Mouse (Mus musculus): ENCODE results near the gene Lrrc74b. TPM values are rescaled to one million over a fixed set of nuclear protein-coding genes. Genes with fewer than 3 reads are reported as not detected.

The Lrrc74b gene
- polyA plus RNA-seq, 1 experiment from 2014 or later, result 0.57 TPM

- no peaks in the 10 kb centered on the region for H3K9me3 ChIP-seq (ENCODE audit: control insufficient read depth, low read length)
- H3K27me3 ChIP-seq (ENCODE audit: control insufficient read depth, insufficient read depth, low read length), result no peaks in the 10 kb centered on the region
- H3K27ac ChIP-seq (ENCODE audit: low read depth, low read length), result no peak overlapping the region
- H3K36me3 ChIP-seq (ENCODE audit: control insufficient read depth, insufficient read depth, low read length), result no peaks in the 10 kb centered on the region
- WGBS, result 71% methylated on average over 14 of the region's 14 CpGs
- no peak overlapping the region for H3K9ac ChIP-seq (ENCODE audit: low read length)
- no peak overlapping the region for H3K4me2 ChIP-seq (ENCODE audit: low read depth, low read length, severe bottlenecking)
- peaks cover 10% of the 10 kb centered on the region for H3K4me1 ChIP-seq (replicated peaks; ENCODE audit: control insufficient read depth, insufficient read depth, low read length)
- H3K4me3 ChIP-seq (ENCODE audit: low read depth, low read length), result no peak overlapping the region
- no peak for ATAC-seq (replicated peaks; ENCODE audit: low FRiP score)
- peak; percentile 40 for DNase-seq (ENCODE audit: low spot score)
Observed at GRCm38 (mm10) chr16:17532676-17533329, 28.2 kb downstream of the Lrrc74b start.

GRCm38 (mm10) chr16:17532271-17532670 is 28.8 kb downstream of the Lrrc74b start:
- DNase-seq (ENCODE audit: low spot score) (peak; percentile 41), ATAC-seq (replicated peaks; ENCODE audit: low FRiP score) (no peak)
- H3K4me1 ChIP-seq (replicated peaks; ENCODE audit: control insufficient read depth, insufficient read depth, low read length), result peaks cover 10% of the 10 kb centered on the region
- H3K4me3 ChIP-seq (ENCODE audit: low read depth, low read length), result no peak overlapping the region
- H3K9me3 ChIP-seq (ENCODE audit: control insufficient read depth, low read length), result no peaks in the 10 kb centered on the region
- no peaks in the 10 kb centered on the region for H3K27me3 ChIP-seq (ENCODE audit: control insufficient read depth, insufficient read depth, low read length)
- H3K9ac ChIP-seq (ENCODE audit: low read length), result no peak overlapping the region
- H3K27ac ChIP-seq (ENCODE audit: low read depth, low read length), result no peak overlapping the region
- peaks cover 2% of the 10 kb centered on the region; the same call in 1 of the 2 replicates for H3K36me3 ChIP-seq (ENCODE audit: control insufficient read depth, insufficient read depth, low read length)
- no peak overlapping the region for H3K4me2 ChIP-seq (ENCODE audit: low read depth, low read length, severe bottlenecking)
- 63% methylated on average over 4 of the region's 4 CpGs for WGBS

DNA sequence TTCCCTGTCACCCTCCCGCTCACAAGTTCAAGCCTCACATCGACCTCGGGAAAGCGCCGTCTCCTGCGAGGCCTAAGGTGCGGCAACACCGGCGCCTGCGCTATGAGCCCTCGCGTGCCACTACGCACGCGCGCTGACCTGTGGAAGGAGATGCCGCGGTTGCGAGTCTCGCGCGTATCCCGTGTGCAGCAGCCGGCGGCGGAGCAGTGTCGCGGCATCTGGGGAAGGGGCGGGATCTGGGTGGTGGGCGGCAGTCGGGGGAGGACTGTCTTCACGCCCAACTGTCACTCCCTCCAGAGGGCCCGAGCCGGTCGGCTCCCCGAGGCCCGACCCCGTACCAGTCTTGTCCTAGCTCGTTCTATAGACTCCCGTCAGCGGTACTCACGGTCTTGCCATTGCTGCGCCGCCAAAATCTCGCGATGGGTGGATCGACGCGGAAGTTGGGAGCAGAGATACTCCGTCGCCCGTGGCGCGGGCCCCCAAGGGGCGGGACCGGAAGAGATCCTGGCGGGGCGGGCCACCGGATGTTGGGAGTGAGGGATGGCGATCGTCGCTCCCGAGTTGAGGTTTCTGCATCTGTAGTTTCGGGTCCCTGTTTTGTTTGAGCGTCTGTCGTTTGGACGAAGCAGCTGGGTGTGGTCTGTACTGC is 30.3 kb downstream of the Lrrc74b start, which contains the start of gene Thap7:
Gene Thap7 (minus strand): TSS at position 497 of the 649 bp plus-strand sequence.
- Histone ChIP-seq H3K4me2 (ENCODE audit: low read depth, low read length, severe bottlenecking) (peak within 1 kb of the TSS; percentile 67), H3K9me3 (ENCODE audit: control insufficient read depth, low read length) (no peaks in the 10 kb centered on the region), H3K27ac (ENCODE audit: low read depth, low read length) (peak within 1 kb of the TSS; percentile 92), H3K27me3 (ENCODE audit: control insufficient read depth, insufficient read depth, low read length) (no peaks in the 10 kb centered on the region), H3K9ac (ENCODE audit: low read length) (peak within 1 kb of the TSS; percentile 81), H3K4me1 (replicated peaks; ENCODE audit: control insufficient read depth, insufficient read depth, low read length) (peaks cover 10% of the 10 kb centered on the region), H3K4me3 (ENCODE audit: low read depth, low read length) (peak within 1 kb of the TSS; percentile 64), H3K36me3 (ENCODE audit: control insufficient read depth, insufficient read depth, low read length) (peaks cover 5% of the 10 kb centered on the region; the same call in 1 of the 2 replicates)
- peak; percentile 96 for ATAC-seq (replicated peaks; ENCODE audit: low FRiP score)
- 0% methylated on average over 67 of the region's 67 CpGs for WGBS
- peak; percentile 99 for DNase-seq (ENCODE audit: low spot score)

DNA sequence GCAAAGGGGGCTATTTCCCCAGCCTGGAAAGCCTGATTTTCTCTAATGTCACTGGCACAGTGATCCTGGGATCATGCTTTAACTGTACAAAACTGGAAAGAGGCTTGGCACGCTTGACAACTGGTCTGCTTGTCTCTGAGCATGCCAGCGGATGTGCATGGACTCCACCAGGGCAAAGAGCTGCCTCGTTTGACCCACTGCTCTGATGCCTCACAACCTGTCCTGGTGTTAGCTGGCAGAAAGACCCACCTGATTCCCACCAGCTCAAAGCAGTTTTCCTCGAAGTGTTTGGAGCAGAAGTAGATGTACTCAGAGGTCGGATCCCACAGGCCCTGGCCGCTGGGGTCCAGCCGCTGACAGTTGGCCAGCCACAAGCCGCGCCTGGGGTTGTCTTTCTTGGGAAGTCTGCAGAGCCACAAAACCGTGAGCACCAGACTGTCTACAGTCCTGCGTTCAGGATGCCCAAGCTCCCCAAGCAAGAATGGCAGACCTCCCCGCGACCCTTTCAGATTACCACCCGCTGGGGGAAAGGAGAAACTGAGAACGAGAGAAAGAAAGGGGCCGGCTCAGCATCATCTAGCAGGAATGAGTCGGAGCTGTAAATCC is 31.0 kb downstream of the Lrrc74b start:
- DNase-seq (ENCODE audit: low spot score) (peak; percentile 58), ATAC-seq (replicated peaks; ENCODE audit: low FRiP score) (peak; percentile 6; the same call in 1 of the 2 replicates)
- Histone ChIP-seq H3K4me2 (ENCODE audit: low read depth, low read length, severe bottlenecking) (peak overlapping the region; percentile 67), H3K4me3 (ENCODE audit: low read depth, low read length) (peak overlapping the region; percentile 64), H3K27ac (ENCODE audit: low read depth, low read length) (peak overlapping the region; percentile 92), H3K27me3 (ENCODE audit: control insufficient read depth, insufficient read depth, low read length) (no peaks in the 10 kb centered on the region), H3K4me1 (replicated peaks; ENCODE audit: control insufficient read depth, insufficient read depth, low read length) (peaks cover 10% of the 10 kb centered on the region), H3K9me3 (ENCODE audit: control insufficient read depth, low read length) (no peaks in the 10 kb centered on the region), H3K36me3 (ENCODE audit: control insufficient read depth, insufficient read depth, low read length) (peaks cover 8% of the 10 kb centered on the region; the same call in 1 of the 2 replicates), H3K9ac (ENCODE audit: low read length) (peak overlapping the region; percentile 81)
- 18% methylated on average over 17 of the region's 17 CpGs for WGBS

- peaks cover 10% of the 10 kb centered on the region for H3K4me1 ChIP-seq (replicated peaks; ENCODE audit: control insufficient read depth, insufficient read depth, low read length)
- peaks cover 14% of the 10 kb centered on the region; the same call in 1 of the 2 replicates for H3K36me3 ChIP-seq (ENCODE audit: control insufficient read depth, insufficient read depth, low read length)
- no peak overlapping the region for H3K4me2 ChIP-seq (ENCODE audit: low read depth, low read length, severe bottlenecking)
- H3K27me3 ChIP-seq (ENCODE audit: control insufficient read depth, insufficient read depth, low read length), result no peaks in the 10 kb centered on the region
- DNase-seq (ENCODE audit: low spot score), result no peak
- no peak overlapping the region for H3K4me3 ChIP-seq (ENCODE audit: low read depth, low read length)
- ATAC-seq (replicated peaks; ENCODE audit: low FRiP score), result no peak
- H3K27ac ChIP-seq (ENCODE audit: low read depth, low read length), result no peak overlapping the region
- WGBS, result 87% methylated on average over 13 of the region's 13 CpGs
- H3K9ac ChIP-seq (ENCODE audit: low read length), result no peak overlapping the region
- no peaks in the 10 kb centered on the region for H3K9me3 ChIP-seq (ENCODE audit: control insufficient read depth, low read length)
Observed at GRCm38 (mm10) chr16:17528276-17528675, 32.8 kb downstream of the Lrrc74b start.

GRCm38 (mm10) chr16:17527606-17528005 is 33.4 kb downstream of the Lrrc74b start:
- Histone ChIP-seq H3K27me3 (ENCODE audit: control insufficient read depth, insufficient read depth, low read length) (no peaks in the 10 kb centered on the region), H3K4me1 (replicated peaks; ENCODE audit: control insufficient read depth, insufficient read depth, low read length) (peaks cover 10% of the 10 kb centered on the region), H3K27ac (ENCODE audit: low read depth, low read length) (no peak overlapping the region), H3K9ac (ENCODE audit: low read length) (no peak overlapping the region), H3K4me3 (ENCODE audit: low read depth, low read length) (no peak overlapping the region), H3K4me2 (ENCODE audit: low read depth, low read length, severe bottlenecking) (no peak overlapping the region), H3K36me3 (ENCODE audit: control insufficient read depth, insufficient read depth, low read length) (peaks cover 14% of the 10 kb centered on the region; the same call in 1 of the 2 replicates), H3K9me3 (ENCODE audit: control insufficient read depth, low read length) (no peaks in the 10 kb centered on the region)
- ATAC-seq (replicated peaks; ENCODE audit: low FRiP score), result no peak
- DNase-seq (ENCODE audit: low spot score), result peak; percentile 35

DNA sequence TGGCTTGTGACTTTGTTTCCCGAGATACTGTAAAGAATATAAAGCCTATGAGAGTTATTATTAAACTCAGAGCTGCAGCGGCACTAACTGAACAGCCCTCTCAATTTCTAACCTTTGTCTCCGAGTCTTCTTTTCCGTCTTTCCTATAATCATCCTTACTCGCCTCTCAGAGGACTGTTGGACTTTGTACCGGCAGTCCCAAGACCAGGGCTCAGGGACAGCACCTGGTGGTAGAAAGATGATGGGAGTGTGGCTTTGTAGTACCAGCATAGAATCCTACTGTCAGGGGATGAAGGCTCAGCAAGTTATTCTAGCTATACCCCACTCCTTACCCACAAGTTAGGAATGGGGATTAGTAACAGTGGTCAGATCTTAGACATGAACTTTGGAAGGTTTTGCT is 34.8 kb downstream of the Lrrc74b start:
- Histone ChIP-seq H3K9ac (ENCODE audit: low read length) (no peak overlapping the region), H3K4me2 (ENCODE audit: low read depth, low read length, severe bottlenecking) (no peak overlapping the region), H3K36me3 (ENCODE audit: control insufficient read depth, insufficient read depth, low read length) (peaks cover 14% of the 10 kb centered on the region; the same call in 1 of the 2 replicates), H3K27ac (ENCODE audit: low read depth, low read length) (no peak overlapping the region), H3K4me1 (replicated peaks; ENCODE audit: control insufficient read depth, insufficient read depth, low read length) (peaks cover 5% of the 10 kb centered on the region), H3K9me3 (ENCODE audit: control insufficient read depth, low read length) (no peaks in the 10 kb centered on the region), H3K4me3 (ENCODE audit: low read depth, low read length) (no peak overlapping the region), H3K27me3 (ENCODE audit: control insufficient read depth, insufficient read depth, low read length) (no peaks in the 10 kb centered on the region)
- WGBS, result 91% methylated on average over 6 of the region's 6 CpGs
- DNase-seq (ENCODE audit: low spot score), result no peak
- ATAC-seq (replicated peaks; ENCODE audit: low FRiP score), result no peak

- H3K9me3 ChIP-seq (ENCODE audit: control insufficient read depth, low read length), result no peaks in the 10 kb centered on the region
- H3K27ac ChIP-seq (ENCODE audit: low read depth, low read length), result no peak overlapping the region
- no peak overlapping the region for H3K4me2 ChIP-seq (ENCODE audit: low read depth, low read length, severe bottlenecking)
- WGBS, result 88% methylated on average over 3 of the region's 3 CpGs
- H3K4me1 ChIP-seq (replicated peaks; ENCODE audit: control insufficient read depth, insufficient read depth, low read length), result peaks cover 5% of the 10 kb centered on the region
- H3K4me3 ChIP-seq (ENCODE audit: low read depth, low read length), result no peak overlapping the region
- peak; percentile 48 for DNase-seq (ENCODE audit: low spot score)
- no peak for ATAC-seq (replicated peaks; ENCODE audit: low FRiP score)
- no peak overlapping the region for H3K9ac ChIP-seq (ENCODE audit: low read length)
- peaks cover 14% of the 10 kb centered on the region; the same call in 1 of the 2 replicates for H3K36me3 ChIP-seq (ENCODE audit: control insufficient read depth, insufficient read depth, low read length)
- no peaks in the 10 kb centered on the region for H3K27me3 ChIP-seq (ENCODE audit: control insufficient read depth, insufficient read depth, low read length)
Observed at GRCm38 (mm10) chr16:17525524-17525923, 35.5 kb downstream of the Lrrc74b start.
